Mouse (Mus musculus) left cerebral cortex, postnatal 25 days (tissue): ENCODE results near the gene Paqr9. TPM values are rescaled to one million over a fixed set of nuclear protein-coding genes. Genes with fewer than 3 reads are reported as not detected.

Experiments used
- DNase-seq, 2 experiments: peaks; one replicate each; pipeline ENCODE4 v3.0.0; 2022; ENCODE audit warnings: low spot score in 2 of 2, mixed read lengths in 1 of 2
- intact Hi-C: fragments of 180-260 bp; cut with DNase I; formaldehyde crosslinking; loops from one replicate; pipeline ENCODE4 v1.15.1; 2025
- total RNA-seq, 2 experiments: library from RNA; stranded (reverse); gene quantifications; 2 replicates each; pipeline ENCODE4 v1.2.3; 2021

The Paqr9 gene
- total RNA-seq, 2 experiments from 2014 or later, result 39.1 to 40.7 TPM

DNA sequence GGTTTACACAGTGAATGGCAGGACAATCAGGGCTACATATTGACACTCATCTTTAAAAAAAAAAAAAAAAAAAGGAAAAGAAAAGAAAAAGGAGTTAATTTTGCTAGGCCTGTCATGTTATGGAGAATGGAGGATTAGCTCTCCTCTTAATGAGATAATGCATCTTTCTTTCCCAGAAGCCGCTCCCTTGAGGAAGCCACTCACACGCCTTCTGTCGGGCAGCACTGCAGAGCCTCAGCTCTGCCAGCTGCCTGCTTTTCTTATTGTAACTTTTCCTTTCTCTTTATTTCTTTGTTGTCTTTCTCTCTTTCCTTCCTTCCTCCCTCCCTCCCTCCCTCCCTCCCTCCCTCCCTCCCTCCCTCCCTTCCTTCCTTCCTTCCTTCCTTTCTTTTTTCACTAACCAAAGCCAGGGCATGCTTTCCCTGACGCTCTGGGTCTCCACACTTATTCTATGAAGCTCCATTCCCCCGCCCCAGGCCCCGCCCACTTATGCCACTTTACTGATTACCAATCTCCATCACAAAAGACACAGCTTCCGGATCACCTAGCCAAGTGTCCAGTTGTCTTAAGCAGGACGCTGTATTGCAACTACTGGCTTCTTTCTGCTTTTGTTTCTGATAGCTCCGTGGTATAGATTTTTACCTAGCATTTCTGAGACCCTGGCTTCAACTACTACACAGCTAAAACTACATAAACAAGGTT lies 54.1 kb downstream of the Paqr9 start:
- no peak for DNase-seq
- intact Hi-C loops, result loop anchor here (5.0 kb wide), 1 partner anchor 74 kb away; no protein-coding TSS in a partner anchor

- DNase-seq, result no peak
- intact Hi-C loops, result loop anchor here (5.0 kb wide), 1 partner anchor 72 kb away; no protein-coding TSS in a partner anchor
Measured at GRCm38 (mm10) chr9:95614861-95615615, 55.6 kb downstream of the Paqr9 start.

- DNase-seq, result no peak
- intact Hi-C loops, result no loop called here
Measured at GRCm38 (mm10) chr9:95615961-95616360, 56.5 kb downstream of the Paqr9 start.

Other genes with a start within 250 kb of the Paqr9 start
- gene Chst2, start 152.9 kb upstream of the Paqr9 start, total RNA-seq, result 10 to 100 TPM; 74.8 to 79.6 TPM
- gene U2surp, start 47.7 kb upstream of the Paqr9 start, total RNA-seq, result 10 to 100 TPM; 62.7 to 64.3 TPM
- gene Pcolce2, start 77.9 kb downstream of the Paqr9 start, total RNA-seq, result 1 to 10 TPM; 2.4 to 2.8 TPM
- gene Trpc1, start 190.7 kb downstream of the Paqr9 start, total RNA-seq, result 10 to 100 TPM; 46.4 to 48.6 TPM